Mouse (Mus musculus) ovary, postnatal 10 days (tissue): ENCODE measurements around the gene Scn3b.

Experiments used
- DNase-seq: peaks from one replicate; pipeline ENCODE4 v3.0.0; 2022; ENCODE audit warnings: low spot score

The Scn3b gene

DNA sequence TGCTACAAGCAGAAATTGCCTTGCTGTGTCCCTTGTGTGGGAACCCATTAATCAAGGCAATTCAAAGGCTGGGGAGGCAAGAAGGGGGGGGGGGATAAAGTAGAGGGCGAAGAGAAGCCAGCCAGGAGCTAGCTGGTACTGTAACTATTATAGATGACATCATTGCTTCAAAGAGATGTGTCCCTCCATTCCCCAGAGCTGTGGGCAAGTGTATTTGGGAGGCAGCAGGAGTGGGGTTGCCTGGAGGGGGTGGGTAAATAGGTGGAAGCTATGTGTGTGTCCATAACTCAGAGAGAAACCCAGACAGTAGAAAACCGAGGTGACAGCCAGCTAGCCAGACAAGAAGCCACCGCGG lies 292 bp upstream of the Scn3b start:
- no peak for DNase-seq

DNA sequence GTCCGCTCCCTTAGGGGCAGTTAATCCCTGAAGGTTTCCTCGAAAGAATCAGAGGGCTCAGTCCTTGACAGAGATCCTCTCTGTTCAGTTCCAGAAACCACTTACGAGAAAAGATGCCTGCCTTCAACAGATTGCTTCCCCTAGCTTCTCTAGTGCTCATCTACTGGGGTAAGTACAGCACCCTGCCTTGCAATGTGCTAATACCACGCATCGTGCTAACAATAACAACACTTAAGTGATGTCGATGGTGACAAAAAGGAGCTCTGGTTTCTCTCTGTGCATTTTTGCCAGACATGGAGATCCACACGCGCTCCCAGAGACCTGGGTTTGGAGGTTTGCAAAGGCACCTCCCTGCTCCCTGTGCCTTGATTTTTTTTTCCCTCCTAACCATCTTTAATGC lies 863 bp downstream of the Scn3b start:
- DNase-seq: no peak

DNA sequence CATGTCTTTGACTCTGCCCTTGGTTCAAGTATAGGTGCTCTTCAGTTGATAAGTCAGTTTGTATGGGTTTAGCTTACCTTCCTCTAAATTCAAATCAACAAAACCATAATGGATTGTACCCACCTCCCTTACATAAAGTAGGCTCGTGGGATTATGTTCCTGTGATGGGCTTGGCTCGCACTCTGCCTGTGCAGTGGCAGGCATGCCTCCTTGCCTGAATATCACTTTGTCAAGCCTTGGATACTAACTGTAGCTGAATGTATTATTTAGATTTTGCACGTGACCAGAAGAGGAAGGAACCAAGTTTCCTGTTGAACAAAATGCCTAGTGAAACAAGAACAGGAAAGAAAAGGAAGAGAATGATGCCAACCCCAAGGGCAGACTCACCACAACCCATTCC lies 2.1 kb downstream of the Scn3b start:
- DNase-seq: no peak

- no peak for DNase-seq
Measured at GRCm38 (mm10) chr9:40272822-40273221, 3.8 kb downstream of the Scn3b start.

DNA sequence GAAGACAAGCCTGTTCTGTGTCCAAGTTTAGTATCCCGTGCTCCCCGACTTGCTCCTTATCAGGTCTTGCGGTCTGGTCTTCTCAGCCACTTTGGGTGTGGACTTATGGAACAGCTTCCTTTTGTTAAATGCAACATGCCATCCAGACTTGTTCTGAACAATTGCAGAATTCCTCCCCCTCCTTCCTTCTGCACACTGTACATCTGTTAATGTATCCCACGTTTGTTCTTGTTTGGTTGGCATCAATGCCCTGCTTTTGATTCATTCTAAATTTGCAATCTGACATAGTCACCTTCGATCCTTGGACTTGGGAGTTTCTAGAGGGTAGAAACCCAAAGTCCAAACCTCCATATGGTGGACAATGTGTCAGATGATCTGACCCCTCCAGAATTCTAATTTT lies 6.9 kb downstream of the Scn3b start:
- no peak for DNase-seq

DNA sequence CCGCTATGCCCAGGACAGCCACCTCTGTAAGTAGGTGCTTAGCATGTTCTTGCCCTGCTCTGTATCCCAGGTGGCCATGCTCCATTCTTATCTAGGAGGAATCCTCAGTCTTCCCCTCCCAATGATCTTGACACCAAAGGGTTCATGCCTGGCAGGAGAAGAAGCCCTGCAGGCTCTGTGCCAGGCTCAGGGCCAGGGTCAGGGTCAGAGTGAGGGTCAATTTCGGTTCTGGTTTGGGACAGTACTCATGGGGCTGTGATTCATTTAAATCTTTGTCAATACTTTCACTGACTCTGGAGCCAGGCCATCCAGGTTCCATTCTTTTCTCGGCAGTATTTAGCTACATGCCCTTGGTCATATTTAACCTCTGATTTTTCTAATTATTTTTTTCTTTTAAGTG lies 8.7 kb downstream of the Scn3b start:
- no peak for DNase-seq

GRCm38 (mm10) chr9:40279438-40279837 lies 10.4 kb downstream of the Scn3b start:
- DNase-seq: no peak

GRCm38 (mm10) chr9:40282968-40283367 lies 14.0 kb downstream of the Scn3b start:
- DNase-seq: no peak

GRCm38 (mm10) chr9:40292475-40292874 lies 23.5 kb downstream of the Scn3b start:
- no peak for DNase-seq

GRCm38 (mm10) chr9:40293286-40293685 lies 24.3 kb downstream of the Scn3b start:
- DNase-seq: no peak

- no peak for DNase-seq
Measured at GRCm38 (mm10) chr9:40293740-40294139, 24.7 kb downstream of the Scn3b start.

GRCm38 (mm10) chr9:40294210-40294609 lies 25.2 kb downstream of the Scn3b start:
- no peak for DNase-seq

DNA sequence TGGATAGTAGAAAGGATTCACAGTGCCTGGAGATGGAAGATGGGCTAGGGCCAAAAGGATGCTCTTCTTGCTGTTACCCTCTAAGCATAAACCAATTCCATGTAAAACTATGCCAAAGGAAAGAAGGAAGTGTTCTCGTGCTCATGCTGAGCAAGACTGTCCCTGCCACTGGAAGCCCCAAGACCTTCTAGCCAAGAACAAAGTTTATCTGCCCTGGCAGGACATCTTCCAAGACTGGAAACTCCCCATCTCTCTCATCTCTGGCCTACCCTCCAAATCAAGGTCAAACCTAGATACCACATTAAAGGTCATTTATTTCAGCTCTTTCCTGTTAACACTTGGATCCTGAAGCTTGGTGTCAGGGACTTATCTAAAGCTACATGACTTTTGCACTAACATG lies 25.8 kb downstream of the Scn3b start:
- no peak for DNase-seq

DNA sequence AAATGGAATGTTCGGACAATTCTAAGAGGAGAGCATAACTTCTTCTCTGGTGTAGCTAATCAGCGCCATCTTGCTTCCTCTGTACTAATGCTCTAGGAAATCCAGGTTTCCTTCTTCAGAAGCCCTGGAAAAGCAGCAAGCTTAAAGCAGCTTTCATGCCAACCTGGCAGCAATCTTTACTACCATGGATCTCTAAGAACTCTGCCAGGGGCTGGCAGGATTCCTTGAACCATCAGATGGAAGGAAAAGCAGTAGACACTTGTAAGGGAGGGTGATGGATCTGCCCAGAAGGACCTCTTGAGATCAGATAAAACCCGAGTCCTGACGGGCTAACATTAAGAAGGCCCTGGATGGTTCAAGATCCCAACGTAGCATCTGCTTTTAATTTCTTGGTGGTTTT lies 27.2 kb downstream of the Scn3b start:
- DNase-seq: no peak

DNA sequence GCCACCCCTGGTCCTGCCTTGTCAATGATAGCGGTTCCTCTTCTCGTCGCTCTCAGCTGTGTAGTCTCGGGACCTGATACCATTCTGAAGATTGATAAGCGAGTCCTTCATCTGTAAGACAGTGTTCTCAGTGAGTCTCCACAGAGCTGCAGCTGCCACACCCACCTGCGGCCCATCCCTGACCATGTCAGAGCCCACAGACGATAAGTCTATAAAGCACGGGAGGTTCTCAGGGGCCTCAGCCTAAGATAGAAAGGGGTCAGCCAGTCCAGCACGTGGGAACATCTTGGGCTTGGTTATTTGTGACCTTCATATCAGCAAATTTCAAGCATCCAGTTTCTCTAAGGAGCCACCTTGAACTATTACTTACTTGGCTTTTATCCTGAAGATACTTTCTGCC lies 29.0 kb downstream of the Scn3b start:
- DNase-seq: no peak

DNA sequence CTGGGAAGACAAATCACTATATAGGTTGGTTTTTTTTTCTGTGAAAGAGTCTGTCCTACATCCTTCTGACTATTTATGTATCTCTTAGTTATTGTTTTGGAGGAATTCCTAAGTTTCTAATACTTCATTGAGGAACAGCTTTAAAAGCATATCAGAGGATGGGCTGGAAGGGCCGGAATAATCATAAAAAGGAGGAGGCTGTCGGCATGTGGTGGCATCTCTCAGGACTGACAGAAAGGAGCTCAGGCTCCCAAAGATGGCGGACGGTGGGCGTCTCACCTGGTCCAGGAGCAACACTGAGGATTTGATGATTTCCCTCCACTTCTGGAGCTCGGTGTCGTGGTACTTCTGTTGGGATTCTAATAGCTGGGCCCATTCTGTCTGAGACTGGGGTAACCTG lies 30.3 kb downstream of the Scn3b start:
- DNase-seq: no peak

GRCm38 (mm10) chr9:40300018-40300989 lies 31.3 kb downstream of the Scn3b start:
- DNase-seq: no peak

DNA sequence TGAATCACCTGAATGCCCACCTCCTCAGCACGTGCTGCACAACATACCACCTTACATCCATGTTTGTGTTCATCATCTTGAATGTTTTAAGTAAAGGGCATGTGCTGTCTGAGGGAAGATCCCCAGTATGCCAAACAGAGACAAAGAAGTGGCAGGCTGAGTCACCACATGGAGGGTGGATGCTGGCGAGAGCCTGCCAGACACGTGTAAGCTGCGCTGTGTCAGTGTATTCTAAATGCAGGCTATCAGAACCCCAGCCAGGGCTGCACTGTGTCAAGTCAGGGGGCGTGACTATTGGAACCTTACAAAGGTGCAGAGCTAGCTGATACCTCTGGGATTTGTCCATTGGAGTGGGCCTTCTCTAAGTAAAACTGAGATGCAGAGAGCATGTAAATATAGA lies 32.5 kb downstream of the Scn3b start:
- DNase-seq: no peak

- no peak for DNase-seq
Measured at GRCm38 (mm10) chr9:40302375-40302774, 33.4 kb downstream of the Scn3b start.

DNA sequence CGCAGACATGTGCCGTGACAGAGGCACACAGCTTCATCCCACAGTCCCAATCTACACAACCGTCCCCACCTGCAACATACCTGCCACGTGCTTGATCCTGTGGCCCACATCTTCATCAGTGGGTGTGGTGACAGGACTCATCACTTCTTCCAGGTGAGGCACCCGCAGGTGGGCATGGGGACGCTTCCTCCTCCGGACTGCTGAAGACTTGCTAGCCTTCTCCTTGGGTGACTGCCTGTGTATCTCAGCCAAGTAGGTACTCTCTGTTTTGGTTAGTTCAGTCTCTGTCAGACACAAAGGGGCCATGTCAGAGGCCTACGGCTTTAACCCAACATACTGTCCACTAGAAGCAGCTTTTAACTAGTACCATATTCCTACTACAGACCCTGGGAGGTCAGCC lies 35.2 kb downstream of the Scn3b start:
- no peak for DNase-seq

GRCm38 (mm10) chr9:40307311-40307710 lies 38.3 kb downstream of the Scn3b start:
- DNase-seq: no peak

DNA sequence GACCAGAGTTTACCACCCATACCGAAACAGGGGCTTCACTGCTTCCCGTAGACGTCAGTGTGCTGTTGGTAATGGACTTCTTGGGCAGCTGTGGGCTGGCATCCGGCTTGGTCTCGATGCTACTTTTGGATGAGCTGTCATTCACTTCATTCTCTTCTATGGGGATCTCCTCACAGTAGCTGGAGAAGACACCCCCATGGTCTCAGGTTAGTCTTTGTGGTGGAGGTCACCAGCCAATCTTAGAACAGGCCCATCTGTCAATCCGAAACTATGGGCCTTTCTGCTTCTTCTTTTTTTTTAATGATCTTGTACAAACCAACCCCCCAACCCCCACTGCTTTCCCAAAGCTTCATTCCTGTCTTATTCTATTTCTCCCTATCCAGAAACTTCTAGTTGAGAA lies 40.9 kb downstream of the Scn3b start:
- no peak for DNase-seq

GRCm38 (mm10) chr9:40311813-40312212 lies 42.8 kb downstream of the Scn3b start:
- no peak for DNase-seq
